Mouse (Mus musculus): Measurements from ENCODE around the gene Trp53bp1.

DNA sequence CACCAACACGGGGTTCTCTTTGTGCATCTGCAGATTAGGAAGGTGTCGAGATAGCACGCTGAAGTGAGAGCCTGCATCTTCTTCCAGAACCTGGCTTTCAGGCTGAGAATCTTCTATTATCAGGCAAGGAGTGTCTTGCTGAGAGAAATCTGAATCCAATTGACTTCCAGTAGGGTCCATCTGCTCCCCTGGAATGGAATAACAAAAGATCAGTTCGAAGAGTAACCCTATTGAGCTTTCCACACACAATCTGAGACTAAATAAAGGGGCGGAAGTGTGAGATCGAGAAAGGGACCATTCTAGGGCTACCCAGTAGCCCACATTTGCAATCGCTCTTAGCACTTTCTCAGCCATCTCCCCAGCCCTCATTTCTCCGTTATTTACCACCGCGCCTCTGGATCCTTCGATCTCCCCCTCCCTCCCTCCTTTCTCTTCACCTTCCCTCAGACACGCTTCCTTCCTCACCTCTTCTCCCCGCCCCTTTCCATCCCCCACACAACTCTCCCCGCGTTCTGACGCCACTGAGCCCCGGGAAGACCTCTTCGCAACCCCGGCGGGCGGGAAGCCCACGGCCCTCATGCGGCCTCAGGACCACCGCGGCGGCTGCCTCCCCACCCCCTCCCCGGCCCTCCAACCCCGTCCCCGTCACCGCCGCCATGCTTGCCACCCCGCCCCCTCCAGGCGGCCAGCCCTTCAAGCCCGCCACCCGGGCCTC, 529 bp downstream of the Trp53bp1 start:
- TF ChIP-seq POLR2A (IDR thresholded peaks at IDR 0.05; ENCODE audit: low read depth, low read length) (no peak), CTCF (IDR thresholded peaks at IDR 0.05; ENCODE audit: extremely low read depth, insufficient read depth, insufficient read length, insufficient replicate concordance) (no peak)
